Mouse (Mus musculus) heart, embryonic 10.5 days (tissue): ENCODE measurements around the gene Med16. TPM values are rescaled to one million over a fixed set of nuclear protein-coding genes. Genes with fewer than 3 reads are reported as not detected.

Experiments
- DNase-seq: peaks from one replicate; pipeline ENCODE4 v3.0.0-alpha.2; 2017; ENCODE audit warnings: low spot score
- H3K27ac ChIP-seq: fragments of 300-500 bp; sonication (generic); 2 replicates; pipeline ENCODE4 v1.5.1; 2016; ENCODE audit warnings: mild to moderate bottlenecking
- H3K27me3 ChIP-seq: fragments of 300-500 bp; sonication (generic); 2 replicates; pipeline ENCODE4 v1.6.1; 2016; ENCODE audit warnings: mild to moderate bottlenecking; ENCODE audit not compliant: poor library complexity, insufficient read depth, severe bottlenecking
- H3K36me3 ChIP-seq: fragments of 300-500 bp; sonication (generic); 2 replicates; pipeline ENCODE4 v1.6.1; 2016; ENCODE audit warnings: mild to moderate bottlenecking, moderate library complexity
- H3K4me1 ChIP-seq: fragments of 300-500 bp; sonication (generic); 2 replicates; pipeline ENCODE4 v1.6.1; 2016; ENCODE audit warnings: mild to moderate bottlenecking
- H3K4me3 ChIP-seq: fragments of 300-500 bp; sonication (generic); 2 replicates; pipeline ENCODE4 v1.5.1; 2016; ENCODE audit warnings: mild to moderate bottlenecking, moderate library complexity
- H3K9me3 ChIP-seq: fragments of 300-500 bp; sonication (generic); 2 replicates; pipeline ENCODE4 v1.6.1; 2016; ENCODE audit warnings: mild to moderate bottlenecking, moderate library complexity
- WGBS: fragments of 180-500 bp; shearing (Covaris S2); methylation state at CpG from one replicate; pipeline ENCODE4 v1.1.7; 2016; 5-methylcytosine and 5-hydroxymethylcytosine counted together
- polyA plus RNA-seq: library from polyadenylated mRNA; unstranded; fragments of >200 nt; fragmentation: Nextera tagmentation; extraction: Ambion mirVana; gene quantifications from 2 replicates; pipeline ENCODE4 v1.2.1, GENCODE M21; 2016

Gene Med16
- polyA plus RNA-seq, 1 experiment from 2014 or later: 51.9 TPM

GRCm38 (mm10) chr10:79940749-79941148 lies 32.0 kb upstream of the Med16 start:
- WGBS: 53% methylated on average over 7 of the region's 7 CpGs
- Histone ChIP-seq H3K4me1 (peaks cover 80% of the 10 kb centered on the region), H3K27me3 (no peaks in the 10 kb centered on the region), H3K4me3 (peak overlapping the region; percentile 29; the same call in 1 of the 2 replicates), H3K36me3 (peaks cover 68% of the 10 kb centered on the region), H3K9me3 (no peaks in the 10 kb centered on the region), H3K27ac (peak overlapping the region; percentile 65; the same call in 1 of the 2 replicates)
- no peak for DNase-seq

- no peak for DNase-seq
- H3K36me3 ChIP-seq: peaks cover 90% of the 10 kb centered on the region
- H3K27me3 ChIP-seq: no peaks in the 10 kb centered on the region
- H3K4me3 ChIP-seq: no peak overlapping the region
- peaks cover 82% of the 10 kb centered on the region for H3K4me1 ChIP-seq
- 82% methylated on average over 11 of the region's 11 CpGs for WGBS
- no peaks in the 10 kb centered on the region for H3K9me3 ChIP-seq
- H3K27ac ChIP-seq: peak overlapping the region; percentile 66
These were observed 29.2 kb upstream of the Med16 start for GRCm38 (mm10) chr10:79937775-79938526.

GRCm38 (mm10) chr10:79936911-79937441 lies 28.3 kb upstream of the Med16 start:
- no peak for DNase-seq
- no peaks in the 10 kb centered on the region for H3K27me3 ChIP-seq
- H3K36me3 ChIP-seq: peaks cover 95% of the 10 kb centered on the region
- peak overlapping the region; percentile 37; the same call in 1 of the 2 replicates for H3K27ac ChIP-seq
- H3K9me3 ChIP-seq: no peaks in the 10 kb centered on the region
- 70% methylated on average over 27 of the region's 27 CpGs for WGBS
- H3K4me1 ChIP-seq: peaks cover 92% of the 10 kb centered on the region
- H3K4me3 ChIP-seq: no peak overlapping the region

- no peak overlapping the region for H3K4me3 ChIP-seq
- no peaks in the 10 kb centered on the region for H3K9me3 ChIP-seq
- WGBS: 61% methylated on average over 10 of the region's 10 CpGs
- H3K27ac ChIP-seq: peak overlapping the region; percentile 37; the same call in 1 of the 2 replicates
- peaks cover 95% of the 10 kb centered on the region for H3K36me3 ChIP-seq
- DNase-seq: no peak
- H3K27me3 ChIP-seq: no peaks in the 10 kb centered on the region
- peaks cover 98% of the 10 kb centered on the region for H3K4me1 ChIP-seq
These were observed 27.7 kb upstream of the Med16 start for GRCm38 (mm10) chr10:79936284-79936910.

- peaks cover 93% of the 10 kb centered on the region for H3K36me3 ChIP-seq
- 0 out of 2 replicates have a peak overlapping the region, but pooled peaks have one; percentile 32 for H3K27ac ChIP-seq
- no peak for DNase-seq
- peaks cover 98% of the 10 kb centered on the region for H3K4me1 ChIP-seq
- WGBS: 90% methylated on average over 16 of the region's 16 CpGs
- H3K9me3 ChIP-seq: no peaks in the 10 kb centered on the region
- no peaks in the 10 kb centered on the region for H3K27me3 ChIP-seq
- no peak overlapping the region for H3K4me3 ChIP-seq
These were observed 26.3 kb upstream of the Med16 start for GRCm38 (mm10) chr10:79934794-79935569.

- H3K4me1 ChIP-seq: peaks cover 98% of the 10 kb centered on the region
- H3K27ac ChIP-seq: peak overlapping the region; percentile 19
- H3K36me3 ChIP-seq: peaks cover 86% of the 10 kb centered on the region
- no peak overlapping the region for H3K4me3 ChIP-seq
- no peaks in the 10 kb centered on the region for H3K9me3 ChIP-seq
- H3K27me3 ChIP-seq: no peaks in the 10 kb centered on the region
- 66% methylated on average over 13 of the region's 13 CpGs for WGBS
- DNase-seq: no peak
These were observed 25.6 kb upstream of the Med16 start for GRCm38 (mm10) chr10:79934272-79934721.

GRCm38 (mm10) chr10:79933861-79934260 lies 25.1 kb upstream of the Med16 start:
- DNase-seq: no peak
- WGBS: 81% methylated on average over 6 of the region's 6 CpGs
- Histone ChIP-seq H3K27me3 (no peaks in the 10 kb centered on the region), H3K4me1 (peaks cover 98% of the 10 kb centered on the region), H3K36me3 (peaks cover 82% of the 10 kb centered on the region), H3K9me3 (no peaks in the 10 kb centered on the region), H3K4me3 (no peak overlapping the region), H3K27ac (peak overlapping the region; percentile 75)

- DNase-seq: no peak
- peak overlapping the region; percentile 39 for H3K4me3 ChIP-seq
- no peaks in the 10 kb centered on the region for H3K27me3 ChIP-seq
- H3K36me3 ChIP-seq: peaks cover 76% of the 10 kb centered on the region
- WGBS: 64% methylated on average over 9 of the region's 9 CpGs
- H3K9me3 ChIP-seq: no peaks in the 10 kb centered on the region
- H3K27ac ChIP-seq: peak overlapping the region; percentile 75
- peaks cover 95% of the 10 kb centered on the region for H3K4me1 ChIP-seq
These were observed 24.5 kb upstream of the Med16 start for GRCm38 (mm10) chr10:79933145-79933679.

GRCm38 (mm10) chr10:79932736-79933135 lies 24.0 kb upstream of the Med16 start:
- Histone ChIP-seq H3K27me3 (no peaks in the 10 kb centered on the region), H3K9me3 (no peaks in the 10 kb centered on the region), H3K4me1 (peaks cover 90% of the 10 kb centered on the region), H3K27ac (peak overlapping the region; percentile 75), H3K4me3 (peak overlapping the region; percentile 39), H3K36me3 (peaks cover 71% of the 10 kb centered on the region)
- peak; percentile 89 for DNase-seq
- WGBS: 10% methylated on average over 8 of the region's 8 CpGs

- no peaks in the 10 kb centered on the region for H3K9me3 ChIP-seq
- no peak for DNase-seq
- peak overlapping the region; percentile 75 for H3K27ac ChIP-seq
- H3K36me3 ChIP-seq: peaks cover 61% of the 10 kb centered on the region
- H3K27me3 ChIP-seq: no peaks in the 10 kb centered on the region
- peaks cover 83% of the 10 kb centered on the region for H3K4me1 ChIP-seq
- H3K4me3 ChIP-seq: no peak overlapping the region
- WGBS: 83% methylated on average over 9 of the region's 9 CpGs
These were observed 23.1 kb upstream of the Med16 start for GRCm38 (mm10) chr10:79931797-79932196.

- Histone ChIP-seq H3K9me3 (no peaks in the 10 kb centered on the region), H3K4me1 (peaks cover 83% of the 10 kb centered on the region), H3K36me3 (peaks cover 56% of the 10 kb centered on the region), H3K27ac (0 out of 2 replicates have a peak overlapping the region, but pooled peaks have one; percentile 32), H3K4me3 (peak overlapping the region; percentile 22; the same call in 1 of the 2 replicates), H3K27me3 (no peaks in the 10 kb centered on the region)
- no peak for DNase-seq
- 91% methylated on average over 16 of the region's 16 CpGs for WGBS
These were observed 22.1 kb upstream of the Med16 start for GRCm38 (mm10) chr10:79930826-79931186.
